Mouse (Mus musculus) heart, embryonic 10.5 days (tissue): Measurements from ENCODE around the gene Rsph6a. TPM values are rescaled to one million over a fixed set of nuclear protein-coding genes. Genes with fewer than 3 reads are reported as not detected.

Experiments
- DNase-seq: peaks from one replicate; pipeline ENCODE4 v3.0.0-alpha.2; 2017; ENCODE audit warnings: low spot score
- H3K27ac ChIP-seq: fragments of 300-500 bp; sonication (generic); 2 replicates; pipeline ENCODE4 v1.5.1; 2016; ENCODE audit warnings: mild to moderate bottlenecking
- H3K27me3 ChIP-seq: fragments of 300-500 bp; sonication (generic); 2 replicates; pipeline ENCODE4 v1.6.1; 2016; ENCODE audit warnings: mild to moderate bottlenecking; ENCODE audit not compliant: poor library complexity, insufficient read depth, severe bottlenecking
- H3K36me3 ChIP-seq: fragments of 300-500 bp; sonication (generic); 2 replicates; pipeline ENCODE4 v1.6.1; 2016; ENCODE audit warnings: mild to moderate bottlenecking, moderate library complexity
- H3K4me1 ChIP-seq: fragments of 300-500 bp; sonication (generic); 2 replicates; pipeline ENCODE4 v1.6.1; 2016; ENCODE audit warnings: mild to moderate bottlenecking
- H3K4me3 ChIP-seq: fragments of 300-500 bp; sonication (generic); 2 replicates; pipeline ENCODE4 v1.5.1; 2016; ENCODE audit warnings: mild to moderate bottlenecking, moderate library complexity
- H3K9me3 ChIP-seq: fragments of 300-500 bp; sonication (generic); 2 replicates; pipeline ENCODE4 v1.6.1; 2016; ENCODE audit warnings: mild to moderate bottlenecking, moderate library complexity
- WGBS: fragments of 180-500 bp; shearing (Covaris S2); methylation state at CpG from one replicate; pipeline ENCODE4 v1.1.7; 2016; 5-methylcytosine and 5-hydroxymethylcytosine counted together
- polyA plus RNA-seq: library from polyadenylated mRNA; unstranded; fragments of >200 nt; fragmentation: Nextera tagmentation; extraction: Ambion mirVana; gene quantifications from 2 replicates; pipeline ENCODE4 v1.2.1, GENCODE M21; 2016

Gene Rsph6a
- polyA plus RNA-seq, 1 experiment from 2014 or later: not detected

DNA sequence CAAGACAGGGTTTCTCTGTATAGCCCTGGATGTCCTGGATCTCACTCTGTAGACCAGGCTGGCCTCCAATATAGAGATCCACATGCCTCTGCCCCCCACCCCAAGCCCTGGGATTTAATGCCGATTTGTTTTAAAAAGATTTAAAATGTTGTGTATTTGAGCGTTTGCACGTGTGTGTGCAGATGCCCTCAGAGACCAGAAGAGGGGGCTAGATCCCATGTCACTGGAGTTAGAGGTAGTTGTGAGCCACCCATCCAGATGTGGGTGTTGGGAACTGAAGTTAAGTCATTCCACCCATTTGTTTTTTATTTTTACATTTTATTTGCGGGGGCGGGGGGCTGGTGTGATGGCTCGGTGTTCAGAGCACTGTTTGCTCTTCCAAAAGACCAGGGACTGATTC lies 20.0 kb downstream of the Rsph6a start:
- 89% methylated on average over 6 of the region's 6 CpGs for WGBS
- Histone ChIP-seq H3K27me3 (no peaks in the 10 kb centered on the region), H3K9me3 (no peaks in the 10 kb centered on the region), H3K4me1 (peaks cover 28% of the 10 kb centered on the region), H3K4me3 (no peak overlapping the region), H3K27ac (no peak overlapping the region), H3K36me3 (peaks cover 19% of the 10 kb centered on the region)
- no peak for DNase-seq

- H3K9me3 ChIP-seq: no peaks in the 10 kb centered on the region
- H3K27ac ChIP-seq: no peak overlapping the region
- H3K27me3 ChIP-seq: no peaks in the 10 kb centered on the region
- H3K4me3 ChIP-seq: peak overlapping the region; percentile 83
- 53% methylated on average over 5 of the region's 5 CpGs for WGBS
- DNase-seq: no peak
- H3K4me1 ChIP-seq: peaks cover 33% of the 10 kb centered on the region
- H3K36me3 ChIP-seq: peaks cover 27% of the 10 kb centered on the region
Observed at GRCm38 (mm10) chr7:19075231-19075630, 20.7 kb downstream of the Rsph6a start.

DNA sequence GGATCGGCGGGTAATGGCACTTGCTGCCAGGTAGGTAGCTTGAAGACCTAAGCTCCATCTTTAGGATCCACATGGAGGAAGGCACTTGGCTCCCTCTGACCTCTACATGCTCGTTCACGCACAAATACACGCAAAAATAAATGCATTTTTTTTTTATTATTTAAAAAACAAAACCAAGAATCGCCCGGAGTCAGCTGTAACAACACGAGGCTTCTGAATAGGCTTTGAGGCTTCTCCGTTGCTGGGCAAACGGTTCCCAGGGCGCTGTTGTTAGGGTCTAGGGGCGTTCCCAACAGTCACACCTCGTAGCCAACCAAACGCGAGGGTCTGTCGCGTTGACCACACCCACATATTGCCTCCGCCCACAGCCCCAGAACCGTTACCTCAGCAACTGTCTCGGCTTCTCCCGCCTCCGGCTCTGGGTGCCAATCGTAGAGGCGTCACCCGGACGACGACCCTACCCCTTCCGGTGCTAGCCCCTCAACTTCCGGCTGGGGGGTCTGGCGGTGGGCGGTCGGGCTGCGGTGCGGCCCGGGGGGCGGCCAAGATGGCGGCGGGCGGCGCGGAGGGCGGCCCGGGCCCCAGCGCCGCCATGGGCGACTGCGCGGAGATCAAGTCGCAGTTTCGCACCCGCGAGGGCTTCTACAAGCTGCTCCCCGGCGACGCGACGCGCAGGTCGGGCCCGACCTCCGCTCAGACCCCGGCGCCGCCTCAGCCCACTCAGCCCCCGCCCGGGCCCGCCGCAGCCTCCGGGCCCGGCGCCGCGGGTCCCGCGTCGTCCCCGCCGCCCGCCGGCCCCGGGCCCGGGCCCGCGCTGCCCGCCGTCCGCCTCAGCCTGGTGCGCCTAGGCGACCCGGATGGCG lies 21.5 kb downstream of the Rsph6a start, which contains the start of gene Dmwd:
TSS of gene Dmwd (plus strand) at position 505 of the 863 bp plus-strand sequence.
- H3K27me3 ChIP-seq: no peaks in the 10 kb centered on the region
- H3K27ac ChIP-seq: peak within 1 kb of the TSS; percentile 94
- WGBS: 1% methylated on average over 86 of the region's 91 CpGs
- peaks cover 33% of the 10 kb centered on the region for H3K4me1 ChIP-seq
- no peaks in the 10 kb centered on the region for H3K9me3 ChIP-seq
- peak; percentile 100 for DNase-seq
- H3K36me3 ChIP-seq: peaks cover 34% of the 10 kb centered on the region
- H3K4me3 ChIP-seq: peak within 1 kb of the TSS; percentile 83

DNA sequence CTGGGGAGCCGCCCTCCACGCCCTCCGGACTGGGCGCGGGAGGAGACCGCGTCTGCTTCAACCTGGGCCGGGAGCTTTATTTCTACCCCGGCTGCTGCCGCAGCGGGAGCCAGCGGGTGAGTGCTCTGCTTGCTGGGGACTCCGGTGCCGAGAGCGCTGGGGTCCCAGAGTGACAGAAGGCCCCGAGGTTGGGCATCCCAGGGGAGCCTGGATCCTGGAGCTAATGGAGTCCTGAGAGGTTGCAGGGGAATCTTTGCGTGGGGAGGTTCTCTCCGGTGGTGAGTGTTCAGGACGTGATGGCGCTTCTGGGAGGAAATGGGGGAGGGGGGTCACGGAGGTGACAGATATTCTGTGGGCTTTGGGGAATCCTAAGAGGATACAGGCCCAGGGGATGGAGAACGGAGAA lies 22.1 kb downstream of the Rsph6a start:
- WGBS: under 1% methylated on average over 22 of the region's 22 CpGs
- peaks cover 38% of the 10 kb centered on the region for H3K4me1 ChIP-seq
- peak overlapping the region; percentile 83 for H3K4me3 ChIP-seq
- no peak for DNase-seq
- no peaks in the 10 kb centered on the region for H3K9me3 ChIP-seq
- peaks cover 40% of the 10 kb centered on the region for H3K36me3 ChIP-seq
- H3K27me3 ChIP-seq: no peaks in the 10 kb centered on the region
- peak overlapping the region; percentile 94 for H3K27ac ChIP-seq

- Histone ChIP-seq H3K36me3 (peaks cover 52% of the 10 kb centered on the region), H3K27me3 (no peaks in the 10 kb centered on the region), H3K27ac (0 out of 2 replicates have a peak overlapping the region, but pooled peaks have one; percentile 8), H3K9me3 (no peaks in the 10 kb centered on the region), H3K4me3 (peak overlapping the region; percentile 83), H3K4me1 (peaks cover 50% of the 10 kb centered on the region)
- WGBS: 63% methylated on average over 14 of the region's 14 CpGs
- DNase-seq: no peak
Observed at GRCm38 (mm10) chr7:19077761-19078160, 23.3 kb downstream of the Rsph6a start.

DNA sequence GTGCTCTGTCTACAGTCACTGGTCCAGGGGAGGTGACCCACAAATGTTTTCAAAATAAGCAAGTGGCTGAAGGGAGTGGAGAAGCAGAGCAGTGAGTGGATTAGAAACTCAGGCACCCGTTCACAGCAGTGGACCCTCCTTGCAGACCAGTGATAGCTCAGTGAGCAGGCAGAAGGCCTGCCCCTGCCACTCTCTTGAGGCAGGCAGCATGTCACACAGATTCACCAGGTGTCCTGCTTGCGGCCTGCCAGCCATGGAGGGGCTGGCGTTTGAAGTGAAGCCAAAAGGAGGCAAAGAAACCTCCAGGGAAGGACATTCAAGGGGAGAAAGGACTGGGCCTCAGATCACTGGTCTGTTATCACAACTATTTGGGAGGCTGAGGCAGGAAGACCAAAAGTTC lies 24.2 kb downstream of the Rsph6a start:
- H3K36me3 ChIP-seq: peaks cover 60% of the 10 kb centered on the region
- 82% methylated on average over 3 of the region's 3 CpGs for WGBS
- no peaks in the 10 kb centered on the region for H3K27me3 ChIP-seq
- no peaks in the 10 kb centered on the region for H3K9me3 ChIP-seq
- no peak for DNase-seq
- no peak overlapping the region; the same call in 1 of the 2 replicates for H3K4me3 ChIP-seq
- no peak overlapping the region for H3K27ac ChIP-seq
- H3K4me1 ChIP-seq: peaks cover 60% of the 10 kb centered on the region

GRCm38 (mm10) chr7:19080451-19080950 lies 26.0 kb downstream of the Rsph6a start:
- Histone ChIP-seq H3K36me3 (peaks cover 60% of the 10 kb centered on the region), H3K27me3 (no peaks in the 10 kb centered on the region), H3K9me3 (no peaks in the 10 kb centered on the region), H3K4me3 (peak overlapping the region; percentile 25; the same call in 1 of the 2 replicates), H3K27ac (no peak overlapping the region), H3K4me1 (peaks cover 74% of the 10 kb centered on the region)
- 88% methylated on average over 19 of the region's 19 CpGs for WGBS
- DNase-seq: no peak

DNA sequence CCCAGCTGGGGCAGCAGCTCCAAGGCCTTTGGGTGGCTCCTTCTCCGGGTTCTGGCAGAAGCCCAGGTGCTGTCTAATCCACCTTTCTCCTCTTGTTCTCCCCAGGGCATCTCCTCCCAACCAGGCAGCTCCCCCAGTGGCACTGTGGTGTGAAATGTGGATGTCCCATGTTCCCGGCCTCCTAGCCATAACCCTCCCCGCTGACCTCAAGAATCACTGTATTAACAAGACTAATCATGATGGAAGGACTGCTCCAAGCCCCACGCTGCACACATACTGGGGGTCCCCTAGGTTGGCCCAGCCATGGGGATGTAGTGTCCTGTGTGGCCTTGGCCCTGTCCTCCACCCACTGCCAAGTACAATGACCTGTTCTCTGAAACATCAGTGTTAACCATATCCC lies 27.7 kb downstream of the Rsph6a start:
- Histone ChIP-seq H3K27ac (peak overlapping the region; percentile 81), H3K4me1 (peaks cover 84% of the 10 kb centered on the region), H3K9me3 (no peaks in the 10 kb centered on the region), H3K36me3 (peaks cover 66% of the 10 kb centered on the region), H3K4me3 (no peak overlapping the region), H3K27me3 (no peaks in the 10 kb centered on the region)
- 85% methylated on average over 4 of the region's 4 CpGs for WGBS
- no peak for DNase-seq

DNA sequence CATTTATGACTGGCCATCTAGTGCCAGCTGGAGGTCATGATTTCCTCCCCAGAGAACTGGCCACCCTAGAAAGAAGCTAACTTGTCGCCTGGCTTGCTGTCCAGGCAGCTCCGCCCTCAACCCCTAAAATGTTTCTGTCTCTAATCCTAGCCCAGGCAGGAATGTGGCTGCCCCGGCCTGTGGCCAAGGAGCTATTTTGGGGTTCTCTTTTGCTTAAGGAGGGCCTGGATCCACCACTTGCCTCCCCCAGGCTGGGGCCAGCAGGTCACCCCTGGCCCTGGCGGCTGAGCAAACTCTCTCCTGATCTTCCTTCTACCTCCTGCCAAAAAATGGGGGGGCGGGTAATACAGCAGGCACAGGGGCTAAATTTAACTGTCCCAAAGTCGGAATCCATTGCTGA lies 28.6 kb downstream of the Rsph6a start:
- Histone ChIP-seq H3K36me3 (peaks cover 70% of the 10 kb centered on the region), H3K4me3 (peak overlapping the region; percentile 47), H3K9me3 (no peaks in the 10 kb centered on the region), H3K27me3 (no peaks in the 10 kb centered on the region), H3K27ac (peak overlapping the region; percentile 81), H3K4me1 (peaks cover 75% of the 10 kb centered on the region)
- no peak for DNase-seq
- WGBS: 39% methylated on average over 6 of the region's 6 CpGs

DNA sequence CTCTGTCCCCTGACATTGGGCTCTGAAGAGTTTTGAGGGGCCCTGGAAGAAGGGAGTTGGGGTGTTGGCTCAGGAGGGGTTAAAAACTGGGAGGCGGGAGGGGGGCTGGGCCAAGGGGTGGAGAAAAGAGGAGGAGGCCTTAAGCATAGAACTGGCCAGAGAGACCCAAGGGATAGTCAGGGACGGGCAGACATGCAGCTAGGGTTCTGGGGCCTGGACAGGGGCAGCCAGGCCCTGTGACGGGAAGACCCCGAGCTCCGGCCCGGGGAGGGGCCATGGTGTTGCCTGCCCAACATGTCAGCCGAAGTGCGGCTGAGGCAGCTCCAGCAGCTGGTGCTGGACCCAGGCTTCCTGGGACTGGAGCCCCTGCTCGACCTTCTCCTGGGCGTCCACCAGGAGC lies 29.2 kb downstream of the Rsph6a start, which contains the start of gene Dmpk:
TSS of gene Dmpk (plus strand) at position 149 of the 400 bp plus-strand sequence.
- no peaks in the 10 kb centered on the region for H3K9me3 ChIP-seq
- no peaks in the 10 kb centered on the region for H3K27me3 ChIP-seq
- no peak for DNase-seq
- peaks cover 70% of the 10 kb centered on the region for H3K36me3 ChIP-seq
- H3K27ac ChIP-seq: peak within 1 kb of the TSS; percentile 81
- peak within 1 kb of the TSS; percentile 47 for H3K4me3 ChIP-seq
- 40% methylated on average over 10 of the region's 10 CpGs for WGBS
- H3K4me1 ChIP-seq: peaks cover 75% of the 10 kb centered on the region

- H3K9me3 ChIP-seq: no peaks in the 10 kb centered on the region
- peaks cover 73% of the 10 kb centered on the region for H3K4me1 ChIP-seq
- H3K4me3 ChIP-seq: peak overlapping the region; percentile 47
- no peak for DNase-seq
- no peaks in the 10 kb centered on the region for H3K27me3 ChIP-seq
- peaks cover 69% of the 10 kb centered on the region for H3K36me3 ChIP-seq
- 65% methylated on average over 6 of the region's 6 CpGs for WGBS
- H3K27ac ChIP-seq: peak overlapping the region; percentile 81
Observed at GRCm38 (mm10) chr7:19084277-19084771, 29.8 kb downstream of the Rsph6a start.

GRCm38 (mm10) chr7:19084921-19085473 lies 30.5 kb downstream of the Rsph6a start:
- H3K9me3 ChIP-seq: no peaks in the 10 kb centered on the region
- WGBS: 23% methylated on average over 9 of the region's 9 CpGs
- peaks cover 67% of the 10 kb centered on the region for H3K4me1 ChIP-seq
- no peak for DNase-seq
- peak overlapping the region; percentile 81 for H3K27ac ChIP-seq
- H3K27me3 ChIP-seq: no peaks in the 10 kb centered on the region
- H3K4me3 ChIP-seq: peak overlapping the region; percentile 47
- peaks cover 66% of the 10 kb centered on the region for H3K36me3 ChIP-seq

DNA sequence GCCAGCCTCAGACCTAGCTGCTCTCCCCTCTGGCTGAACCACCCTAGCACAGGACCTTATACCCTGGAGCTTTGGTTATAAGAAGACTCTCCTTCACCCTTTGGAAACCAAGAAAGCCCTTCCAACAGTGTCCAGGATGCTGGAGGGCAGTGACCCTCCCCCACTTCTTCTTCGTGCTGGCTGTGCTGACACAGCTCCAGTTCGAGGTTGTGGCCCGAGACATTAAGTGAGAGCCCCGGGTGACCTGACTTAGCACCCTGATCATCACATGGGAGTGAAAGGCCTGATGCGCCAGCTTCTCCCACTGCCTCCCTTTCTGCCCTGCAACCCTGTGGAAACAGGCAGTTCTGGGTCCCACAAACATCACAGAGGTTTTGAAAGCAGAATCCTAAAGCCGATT lies 31.0 kb downstream of the Rsph6a start:
- no peaks in the 10 kb centered on the region for H3K9me3 ChIP-seq
- H3K4me3 ChIP-seq: peak overlapping the region; percentile 47
- H3K36me3 ChIP-seq: peaks cover 66% of the 10 kb centered on the region
- peaks cover 67% of the 10 kb centered on the region for H3K4me1 ChIP-seq
- 8% methylated on average over 6 of the region's 6 CpGs for WGBS
- no peak for DNase-seq
- H3K27ac ChIP-seq: peak overlapping the region; percentile 81
- peaks cover 1% of the 10 kb centered on the region for H3K27me3 ChIP-seq
